Mouse (Mus musculus) cerebellum, adult 2 months (tissue): ENCODE measurements at regions not wholly inside any gene's neighbourhood (a gene's known extent, or its start where the extent isn't known, plus 50 kb on each side); places are given as distances from the start of the nearest gene placed in this dataset.

Experiments
- CTCF ChIP-seq: fragments of 200-500 bp; IDR thresholded peaks from 2 replicates; pipeline ENCODE4 v1.5.1; 2011; ENCODE audit warnings: low read depth, mild to moderate bottlenecking, control low read depth, low read length, moderate library complexity, borderline replicate concordance; ENCODE audit not compliant: insufficient read depth
- POLR2A ChIP-seq: fragments of 200-500 bp; IDR thresholded peaks from 2 replicates; pipeline ENCODE4 v1.6.1; 2011; ENCODE audit warnings: low read length, control low read depth, borderline replicate concordance; ENCODE audit not compliant: insufficient read depth

DNA sequence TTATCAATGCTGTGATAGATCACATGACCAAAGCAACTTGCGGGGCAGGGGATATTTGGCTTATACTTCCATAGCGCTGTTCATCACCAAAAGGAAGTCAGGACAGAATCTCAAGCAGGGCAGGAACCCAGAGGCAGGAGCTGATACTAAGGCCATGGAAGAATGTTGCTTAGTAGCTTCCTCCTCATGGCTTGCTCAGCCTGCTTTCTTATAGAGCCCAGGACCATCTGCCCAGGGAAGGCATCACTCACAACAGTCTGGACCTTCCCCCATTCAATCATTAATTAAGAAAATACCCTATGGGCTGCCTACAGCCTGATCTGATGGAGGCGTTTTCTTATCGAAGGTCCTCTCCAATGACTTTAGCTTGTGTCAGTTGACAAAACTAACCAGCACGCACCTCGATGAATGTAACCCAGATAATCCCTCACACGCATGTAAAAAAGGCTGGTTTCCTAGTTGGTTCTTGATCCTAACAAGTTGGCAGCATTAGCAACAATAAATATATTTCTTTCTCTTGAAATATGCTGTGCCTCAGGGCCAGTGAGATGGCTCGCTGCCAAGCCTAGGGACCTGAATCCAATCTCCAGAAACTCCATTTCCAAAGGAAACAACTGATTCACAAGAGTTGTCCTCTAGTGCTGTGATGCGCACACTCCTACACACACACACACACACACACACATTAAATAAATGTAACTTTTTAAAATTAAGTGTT is 60.6 kb upstream of the Krtap11-1 start:
- TF ChIP-seq CTCF, result no peak
- no peak for TF ChIP-seq POLR2A
